Mouse (Mus musculus) C2C12 (cell line): ENCODE data around the gene Zfp385b.

Experiments used
- CEBPB ChIP-seq: IDR thresholded peaks from one replicate; pipeline ENCODE4 v1.6.1; 2011; ENCODE audit warnings: low read depth, mild to moderate bottlenecking, control low read depth, moderate library complexity
- CTCF ChIP-seq: IDR thresholded peaks from one replicate; pipeline ENCODE4 v1.5.1; 2011; ENCODE audit not compliant: control insufficient read depth, insufficient read depth, insufficient read length
- FOSL1 ChIP-seq: IDR thresholded peaks from one replicate; pipeline ENCODE4 v1.8.0; 2011; ENCODE audit warnings: mild to moderate bottlenecking, low read length; ENCODE audit not compliant: poor library complexity, insufficient read depth, severe bottlenecking
- MAX ChIP-seq: IDR thresholded peaks from one replicate; pipeline ENCODE4 v1.6.1; 2011; ENCODE audit warnings: mild to moderate bottlenecking, control low read depth
- USF1 ChIP-seq: IDR thresholded peaks from one replicate; pipeline ENCODE4 v1.6.1; 2011; ENCODE audit warnings: low read depth, mild to moderate bottlenecking, control low read depth, moderate library complexity

GRCm38 (mm10) chr2:77749631-77750030, 69.8 kb downstream of the Zfp385b start:
- TF ChIP-seq CTCF, result no peak
- no peak for TF ChIP-seq MAX
- TF ChIP-seq FOSL1, result no peak
- TF ChIP-seq CEBPB, result no peak
- TF ChIP-seq USF1, result no peak
